Mouse (Mus musculus): ENCODE data around the gene Rbmxl2. TPM values are rescaled to one million over a fixed set of nuclear protein-coding genes. Genes with fewer than 3 reads are reported as not detected.

Rbmxl2 gene
- not detected in 2 replicates for polyA plus RNA-seq (2016; fragmentation: Nextera tagmentation; extraction: Ambion mirVana)

DNA sequence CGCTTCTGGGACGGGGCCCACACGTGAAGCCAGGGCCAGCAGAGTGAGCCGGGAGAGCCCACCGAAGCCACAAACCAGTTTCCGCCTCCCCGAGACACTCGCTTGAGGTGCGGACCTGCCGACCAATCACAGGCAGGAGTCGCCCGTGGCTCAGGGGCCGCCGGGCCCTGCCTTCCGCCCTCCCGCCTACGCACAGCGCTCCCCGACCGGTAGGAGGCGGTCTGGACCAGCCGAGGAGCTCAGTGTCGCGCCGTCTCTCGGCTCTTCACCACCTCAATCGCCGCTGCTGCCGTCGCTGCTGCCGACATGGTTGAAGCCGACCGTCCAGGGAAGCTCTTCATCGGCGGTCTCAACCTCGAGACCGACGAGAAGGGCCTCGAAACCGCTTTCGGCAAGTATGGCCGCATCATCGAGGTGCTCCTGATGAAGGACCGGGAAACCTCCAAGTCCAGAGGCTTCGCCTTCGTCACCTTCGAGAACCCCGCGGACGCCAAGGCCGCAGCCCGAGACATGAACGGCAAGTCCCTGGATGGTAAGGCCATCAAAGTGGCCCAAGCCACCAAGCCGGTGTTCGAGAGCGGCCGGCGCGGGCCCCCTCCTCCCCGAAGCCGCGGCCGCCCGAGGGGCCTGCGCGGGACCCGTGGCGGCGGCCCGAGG is at the start of gene Rbmxl2:
Gene Rbmxl2 (plus strand): TSS at position 242 of the 657 bp plus-strand sequence.
- Histone ChIP-seq H3K9me3 (peaks cover 17% of the 10 kb centered on the region), H3K4me3 (peak within 1 kb of the TSS; percentile 40), H3K27me3 (replicated peaks; ENCODE audit: low read depth, poor library complexity, severe bottlenecking) (peaks cover 47% of the 10 kb centered on the region), H3K4me1 (no peaks in the 10 kb centered on the region; the same call in 1 of the 2 replicates), H3K36me3 (replicated peaks) (no peaks in the 10 kb centered on the region), H3K27ac (replicated peaks) (no peak within 1 kb of the TSS)
- DNase-seq (ENCODE audit: low spot score), result peak; percentile 30
- 39% methylated on average over 70 of the region's 70 CpGs for WGBS

DNA sequence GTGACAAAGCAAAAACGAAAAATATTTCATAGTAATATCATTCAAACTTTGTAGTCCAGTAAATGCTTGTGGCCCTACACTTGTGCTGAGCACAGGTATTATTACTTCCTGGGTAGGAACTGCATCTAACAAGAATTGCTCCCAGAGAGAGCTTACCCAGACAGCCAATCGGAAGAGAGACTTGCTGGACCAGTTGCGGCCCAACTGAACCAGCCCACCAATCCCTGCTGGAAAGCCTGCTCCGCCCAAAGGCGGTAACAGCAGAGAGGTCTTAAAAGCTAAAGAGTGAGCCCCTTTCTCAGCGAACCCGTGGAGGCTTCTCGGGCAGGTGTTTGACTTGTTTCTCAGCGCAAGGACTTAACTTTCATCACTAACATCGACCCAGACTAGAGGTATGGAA is 42.6 kb upstream of the Rbmxl2 start, which contains the start of gene Nlrp14:
Gene Nlrp14 (plus strand): TSS at position 301 of the 400 bp plus-strand sequence.
- Histone ChIP-seq H3K4me3 (no peak within 1 kb of the TSS), H3K27ac (replicated peaks) (no peak within 1 kb of the TSS), H3K27me3 (replicated peaks; ENCODE audit: low read depth, poor library complexity, severe bottlenecking) (no peaks in the 10 kb centered on the region), H3K9me3 (no peaks in the 10 kb centered on the region), H3K36me3 (replicated peaks) (no peaks in the 10 kb centered on the region), H3K4me1 (no peaks in the 10 kb centered on the region)
- DNase-seq (ENCODE audit: low spot score), result no peak
- WGBS, result 82% methylated on average over 10 of the region's 10 CpGs

DNA sequence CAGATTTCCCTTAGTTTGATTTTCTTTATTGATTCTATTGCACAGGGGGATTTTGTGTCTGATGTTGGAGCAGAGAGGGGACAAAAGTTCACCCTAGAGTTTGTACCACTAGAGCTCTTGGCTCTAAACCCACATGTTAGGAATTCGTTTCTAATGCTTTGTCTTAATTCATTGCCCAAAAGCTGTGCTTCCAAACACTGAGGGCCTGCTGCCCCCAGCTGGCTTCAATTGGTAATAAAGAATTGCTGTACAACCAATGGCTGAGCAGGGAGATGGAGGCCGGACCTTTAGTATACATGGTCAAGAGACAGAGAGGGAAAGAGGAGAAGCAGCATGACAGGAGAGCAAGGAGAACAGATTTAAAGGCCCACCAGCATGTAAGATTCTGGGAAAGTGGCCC is 28.8 kb upstream of the Rbmxl2 start:
- WGBS, result 38% methylated on average over 2 of the region's 2 CpGs
- no peak overlapping the region for H3K27ac ChIP-seq (replicated peaks)
- H3K27me3 ChIP-seq (replicated peaks; ENCODE audit: low read depth, poor library complexity, severe bottlenecking), result no peaks in the 10 kb centered on the region
- no peak for DNase-seq (ENCODE audit: low spot score)
- no peaks in the 10 kb centered on the region for H3K36me3 ChIP-seq (replicated peaks)
- H3K4me1 ChIP-seq, result no peaks in the 10 kb centered on the region
- no peaks in the 10 kb centered on the region for H3K9me3 ChIP-seq
- H3K4me3 ChIP-seq, result no peak overlapping the region

- no peak overlapping the region for H3K27ac ChIP-seq (replicated peaks)
- no peaks in the 10 kb centered on the region for H3K27me3 ChIP-seq (replicated peaks; ENCODE audit: low read depth, poor library complexity, severe bottlenecking)
- H3K4me1 ChIP-seq, result no peaks in the 10 kb centered on the region
- no peaks in the 10 kb centered on the region for H3K9me3 ChIP-seq
- H3K4me3 ChIP-seq, result no peak overlapping the region
- WGBS, result 42% methylated on average over 3 of the region's 3 CpGs
- H3K36me3 ChIP-seq (replicated peaks), result no peaks in the 10 kb centered on the region
- DNase-seq (ENCODE audit: low spot score), result peak; percentile 34
Measured at GRCm38 (mm10) chr7:107201817-107202216, 7.4 kb upstream of the Rbmxl2 start.

DNA sequence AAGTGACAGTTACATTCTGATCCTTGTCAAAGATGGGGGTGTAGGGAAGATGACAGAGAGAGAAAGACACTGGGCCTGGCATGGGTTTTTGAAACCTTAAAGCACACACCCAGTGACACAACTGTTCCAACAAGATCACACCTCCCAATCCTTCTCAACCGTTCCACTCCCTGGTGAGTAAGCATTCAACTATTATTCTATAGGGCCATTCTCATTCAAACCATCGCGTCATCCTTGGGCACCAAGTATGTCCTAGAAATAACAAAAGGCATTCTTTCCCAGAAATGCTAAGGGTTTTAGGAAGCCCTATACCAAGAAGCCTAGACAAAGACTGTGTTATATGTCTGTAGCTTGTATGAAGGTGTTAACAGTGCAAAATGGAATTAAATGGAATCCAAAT is 1.4 kb upstream of the Rbmxl2 start:
- no peaks in the 10 kb centered on the region; the same call in 1 of the 2 replicates for H3K4me1 ChIP-seq
- H3K27ac ChIP-seq (replicated peaks), result no peak overlapping the region
- no peaks in the 10 kb centered on the region for H3K36me3 ChIP-seq (replicated peaks)
- H3K4me3 ChIP-seq, result no peak overlapping the region
- peaks cover 45% of the 10 kb centered on the region for H3K27me3 ChIP-seq (replicated peaks; ENCODE audit: low read depth, poor library complexity, severe bottlenecking)
- no peak for DNase-seq (ENCODE audit: low spot score)
- 91% methylated on average over 3 of the region's 3 CpGs for WGBS
- peaks cover 17% of the 10 kb centered on the region for H3K9me3 ChIP-seq

DNA sequence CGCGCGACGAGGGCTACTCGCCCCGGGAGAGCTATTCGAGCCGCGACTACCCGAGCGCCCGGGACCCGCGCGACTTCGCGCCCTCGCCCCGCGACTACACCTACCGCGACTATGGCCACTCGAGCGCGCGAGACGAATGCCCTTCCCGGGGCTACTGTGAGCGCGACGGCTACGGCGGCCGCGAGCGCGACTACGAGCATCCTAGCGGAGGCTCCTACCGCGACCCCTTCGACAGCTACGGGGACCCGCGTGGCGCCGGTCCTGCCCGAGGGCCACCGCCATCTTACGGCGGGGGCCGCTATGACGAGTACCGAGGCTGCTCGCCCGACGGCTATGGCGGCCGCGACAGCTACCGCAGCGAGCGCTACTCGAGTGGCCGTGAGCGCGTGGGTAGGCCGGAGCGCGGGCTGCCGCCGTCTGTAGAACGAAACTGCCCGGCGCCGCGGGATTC is 906 bp downstream of the Rbmxl2 start:
- H3K9me3 ChIP-seq, result peaks cover 17% of the 10 kb centered on the region
- peak; percentile 22 for DNase-seq (ENCODE audit: low spot score)
- H3K4me3 ChIP-seq, result peak overlapping the region; percentile 40
- H3K27me3 ChIP-seq (replicated peaks; ENCODE audit: low read depth, poor library complexity, severe bottlenecking), result peaks cover 47% of the 10 kb centered on the region
- no peaks in the 10 kb centered on the region for H3K36me3 ChIP-seq (replicated peaks)
- no peak overlapping the region for H3K27ac ChIP-seq (replicated peaks)
- H3K4me1 ChIP-seq, result no peaks in the 10 kb centered on the region; the same call in 1 of the 2 replicates
- WGBS, result 26% methylated on average over 77 of the region's 77 CpGs

DNA sequence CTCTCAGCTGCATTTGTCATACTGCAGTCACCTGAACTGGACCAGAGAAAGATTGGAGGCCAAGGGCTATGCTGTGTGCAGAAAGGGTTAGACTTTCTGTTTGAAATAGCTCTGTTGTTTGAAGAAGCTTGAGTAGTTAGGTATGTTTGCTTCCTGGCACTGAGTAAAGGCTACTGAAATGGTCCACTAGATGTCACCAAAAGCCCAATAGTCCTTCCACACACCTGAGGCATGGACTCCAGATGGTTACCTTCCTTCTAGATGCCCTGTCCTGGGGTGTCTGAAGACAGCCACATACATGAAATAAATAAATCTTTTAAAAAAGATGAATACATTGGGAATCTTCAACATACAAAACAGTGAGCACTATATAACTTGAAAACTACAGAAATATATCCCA is 6.5 kb downstream of the Rbmxl2 start:
- peak; percentile 11 for DNase-seq (ENCODE audit: low spot score)
- Histone ChIP-seq H3K36me3 (replicated peaks) (no peaks in the 10 kb centered on the region), H3K9me3 (no peaks in the 10 kb centered on the region), H3K4me1 (no peaks in the 10 kb centered on the region), H3K27ac (replicated peaks) (no peak overlapping the region), H3K4me3 (no peak overlapping the region), H3K27me3 (replicated peaks; ENCODE audit: low read depth, poor library complexity, severe bottlenecking) (peaks cover 16% of the 10 kb centered on the region)

GRCm38 (mm10) chr7:107216845-107217244 is 7.6 kb downstream of the Rbmxl2 start:
- no peak overlapping the region for H3K27ac ChIP-seq (replicated peaks)
- H3K4me1 ChIP-seq, result no peaks in the 10 kb centered on the region
- H3K9me3 ChIP-seq, result no peaks in the 10 kb centered on the region
- no peak overlapping the region for H3K4me3 ChIP-seq
- no peak for DNase-seq (ENCODE audit: low spot score)
- WGBS, result 83% methylated on average over 2 of the region's 2 CpGs
- H3K27me3 ChIP-seq (replicated peaks; ENCODE audit: low read depth, poor library complexity, severe bottlenecking), result peaks cover 5% of the 10 kb centered on the region
- no peaks in the 10 kb centered on the region for H3K36me3 ChIP-seq (replicated peaks)

- Histone ChIP-seq H3K4me1 (no peaks in the 10 kb centered on the region), H3K27me3 (replicated peaks; ENCODE audit: low read depth, poor library complexity, severe bottlenecking) (no peaks in the 10 kb centered on the region), H3K36me3 (replicated peaks) (no peaks in the 10 kb centered on the region), H3K27ac (replicated peaks) (no peak overlapping the region), H3K4me3 (no peak overlapping the region), H3K9me3 (no peaks in the 10 kb centered on the region)
- 27% methylated on average over 3 of the region's 3 CpGs for WGBS
- no peak for DNase-seq (ENCODE audit: low spot score)
Measured at GRCm38 (mm10) chr7:107236854-107237253, 27.6 kb downstream of the Rbmxl2 start.

GRCm38 (mm10) chr7:107237498-107237897 is 28.3 kb downstream of the Rbmxl2 start:
- Histone ChIP-seq H3K36me3 (replicated peaks) (no peaks in the 10 kb centered on the region), H3K27ac (replicated peaks) (no peak overlapping the region), H3K9me3 (no peaks in the 10 kb centered on the region), H3K27me3 (replicated peaks; ENCODE audit: low read depth, poor library complexity, severe bottlenecking) (no peaks in the 10 kb centered on the region), H3K4me3 (no peak overlapping the region), H3K4me1 (no peaks in the 10 kb centered on the region)
- DNase-seq (ENCODE audit: low spot score), result no peak
- WGBS, result 70% methylated on average over 3 of the region's 3 CpGs

GRCm38 (mm10) chr7:107241371-107241883 is 32.2 kb downstream of the Rbmxl2 start:
- DNase-seq (ENCODE audit: low spot score), result no peak
- no peak overlapping the region for H3K4me3 ChIP-seq
- no peaks in the 10 kb centered on the region for H3K27me3 ChIP-seq (replicated peaks; ENCODE audit: low read depth, poor library complexity, severe bottlenecking)
- no peaks in the 10 kb centered on the region for H3K9me3 ChIP-seq
- H3K4me1 ChIP-seq, result no peaks in the 10 kb centered on the region
- H3K36me3 ChIP-seq (replicated peaks), result no peaks in the 10 kb centered on the region
- no peak overlapping the region for H3K27ac ChIP-seq (replicated peaks)
- WGBS, result 82% methylated on average over 5 of the region's 5 CpGs

GRCm38 (mm10) chr7:107250211-107250985 is 41.2 kb downstream of the Rbmxl2 start:
- DNase-seq (ENCODE audit: low spot score), result no peak
- no peaks in the 10 kb centered on the region for H3K9me3 ChIP-seq
- no peaks in the 10 kb centered on the region for H3K27me3 ChIP-seq (replicated peaks; ENCODE audit: low read depth, poor library complexity, severe bottlenecking)
- 84% methylated on average over 5 of the region's 5 CpGs for WGBS
- no peaks in the 10 kb centered on the region for H3K36me3 ChIP-seq (replicated peaks)
- H3K4me1 ChIP-seq, result no peaks in the 10 kb centered on the region
- no peak overlapping the region for H3K27ac ChIP-seq (replicated peaks)
- H3K4me3 ChIP-seq, result no peak overlapping the region

DNA sequence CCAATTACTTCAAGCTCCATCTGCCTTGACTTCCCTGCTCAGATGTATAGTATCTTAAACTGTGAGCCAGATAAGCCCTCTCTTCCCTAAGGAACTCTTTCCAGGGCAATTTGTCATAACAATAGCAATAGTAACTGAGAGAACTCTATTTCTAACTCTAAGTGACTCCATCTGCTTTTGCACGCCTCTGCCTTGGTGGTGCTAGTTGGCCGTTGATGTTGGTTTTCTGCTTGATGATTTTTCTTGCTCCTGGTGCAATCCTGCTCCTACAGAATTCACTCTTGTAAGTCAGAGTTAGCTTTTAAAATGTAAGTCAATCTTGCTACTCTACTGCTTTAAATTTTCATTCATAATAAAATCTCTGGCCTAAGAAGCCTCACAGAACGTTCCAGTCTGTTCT is 44.1 kb downstream of the Rbmxl2 start:
- Histone ChIP-seq H3K27ac (replicated peaks) (no peak overlapping the region), H3K27me3 (replicated peaks; ENCODE audit: low read depth, poor library complexity, severe bottlenecking) (no peaks in the 10 kb centered on the region), H3K4me3 (no peak overlapping the region), H3K9me3 (no peaks in the 10 kb centered on the region), H3K4me1 (no peaks in the 10 kb centered on the region), H3K36me3 (replicated peaks) (no peaks in the 10 kb centered on the region)
- WGBS, result 84% methylated on average over 3 of the region's 3 CpGs
- DNase-seq (ENCODE audit: low spot score), result no peak

Measured in embryonic facial prominence, embryonic 10.5 days (tissue).